Mouse (Mus musculus) limb, embryonic 11.5 days (tissue): ENCODE data around the gene Tra2b. TPM values are rescaled to one million over a fixed set of nuclear protein-coding genes. Genes with fewer than 3 reads are reported as not detected.
"Not testable (repeated sequence)": the region's sequence is repeated elsewhere in the genome, so short reads cannot be mapped to it uniquely, and the experiment has no call there.

ENCODE experiments used
- ATAC-seq: fragments of 200-750 bp; cut with Nextera tagmentation; 2 replicates; pipeline ENCODE4 v1.8.0; 2017; ENCODE audit warnings: low read depth; ENCODE audit not compliant: insufficient number of reproducible peaks, low FRiP score, low TSS enrichment
- DNase-seq: peaks from one replicate; pipeline ENCODE4 v3.0.0-alpha.2; 2015; ENCODE audit warnings: low spot score
- H3K27ac ChIP-seq: fragments of 300-500 bp; sonication (generic); replicated peaks from 2 replicates; pipeline ENCODE4 v1.5.1; 2014; ENCODE audit warnings: low read depth, mild to moderate bottlenecking, low read length
- H3K27me3 ChIP-seq: fragments of 300-500 bp; sonication (generic); 2 replicates; pipeline ENCODE4 v1.6.1; 2014; ENCODE audit warnings: mild to moderate bottlenecking, low read length, mixed read lengths; ENCODE audit not compliant: control insufficient read depth, insufficient read depth
- H3K36me3 ChIP-seq: fragments of 300-500 bp; sonication (generic); 2 replicates; pipeline ENCODE4 v1.6.1; 2014; ENCODE audit warnings: mild to moderate bottlenecking, low read length, moderate library complexity, mixed read lengths; ENCODE audit not compliant: control insufficient read depth, insufficient read depth
- H3K4me1 ChIP-seq: fragments of 300-500 bp; sonication (generic); 2 replicates; pipeline ENCODE4 v1.6.1; 2014; ENCODE audit warnings: low read length, mixed read lengths; ENCODE audit not compliant: control insufficient read depth, insufficient read depth
- H3K4me2 ChIP-seq: fragments of 300-500 bp; sonication (generic); 2 replicates; pipeline ENCODE4 v1.6.1; 2014; ENCODE audit warnings: low read depth, mild to moderate bottlenecking, moderate library complexity; ENCODE audit not compliant: severe bottlenecking
- H3K4me3 ChIP-seq: fragments of 300-500 bp; sonication (generic); 2 replicates; pipeline ENCODE4 v1.5.1; 2014; ENCODE audit warnings: low read depth, low read length
- H3K9ac ChIP-seq: fragments of 300-500 bp; sonication (generic); 2 replicates; pipeline ENCODE4 v1.6.1; 2014; ENCODE audit warnings: mild to moderate bottlenecking, low read length
- H3K9me3 ChIP-seq: fragments of 300-500 bp; sonication (generic); 2 replicates; pipeline ENCODE4 v1.6.1; 2016; ENCODE audit warnings: low read length; ENCODE audit not compliant: control insufficient read depth
- WGBS: fragments of 180-500 bp; shearing (Covaris S2); extraction: QIAGEN DNeasy Blood & Tissue Kit; methylation state at CpG from one replicate; pipeline ENCODE4 v1.1.7; 2014; 5-methylcytosine and 5-hydroxymethylcytosine counted together
- polyA plus RNA-seq: library from polyadenylated mRNA; unstranded; fragments of >200 nt; fragmentation: Nextera tagmentation; extraction: Ambion mirVana; gene quantifications from 2 replicates; pipeline ENCODE4 v1.2.1, GENCODE M21; 2014

The Tra2b gene
- polyA plus RNA-seq = 481 and 509 TPM in 2 replicates

DNA sequence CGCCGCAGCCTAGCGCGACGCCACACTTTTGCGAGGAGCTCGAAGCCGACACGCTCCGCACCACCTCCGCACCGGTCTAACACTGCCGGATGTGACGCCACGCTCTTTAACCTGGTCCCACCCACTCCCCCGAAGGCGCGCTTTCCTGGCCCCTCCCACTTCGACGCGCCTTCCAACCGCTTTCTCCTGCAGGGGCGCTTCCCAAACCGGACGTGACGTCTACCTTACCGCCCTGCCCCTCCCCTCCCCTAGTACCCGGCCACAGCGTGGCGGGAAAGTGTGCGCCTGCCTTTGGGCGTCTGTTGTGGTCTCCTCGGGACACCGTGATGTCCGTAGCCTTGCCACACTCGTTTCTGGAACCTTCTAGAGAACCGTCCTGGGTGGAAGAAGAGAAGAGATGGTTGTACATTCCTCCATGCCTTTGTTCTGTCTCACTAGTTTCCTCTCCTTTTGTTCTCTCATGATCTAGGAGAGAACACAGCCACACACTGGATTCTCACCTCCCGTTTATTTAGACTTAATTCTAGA, at the start of gene Tra2b:
Gene Tra2b, minus strand, starts transcription at position 157 of the 528 bp plus-strand sequence.
- Histone ChIP-seq H3K4me1 (0 out of 2 replicates have a peak, but pooled peaks cover 8% of the 10 kb centered on the region), H3K36me3 (no peaks in the 10 kb centered on the region), H3K9ac (peak within 1 kb of the TSS; percentile 97), H3K9me3 (no peaks in the 10 kb centered on the region), H3K4me3 (peak within 1 kb of the TSS; percentile 99), H3K27me3 (no peaks in the 10 kb centered on the region), H3K27ac (peak within 1 kb of the TSS; percentile 95), H3K4me2 (peak within 1 kb of the TSS; percentile 50)
- WGBS = under 1% methylated on average over 37 of the region's 38 CpGs
- peak; percentile 99 for ATAC-seq
- peak; percentile 99 for DNase-seq

GRCm38 (mm10) chr16:22310649-22311048, 44.8 kb upstream of the Tra2b start:
- Histone ChIP-seq H3K4me3 (no peak overlapping the region), H3K9ac (no peak overlapping the region), H3K9me3 (no peaks in the 10 kb centered on the region), H3K4me1 (no peaks in the 10 kb centered on the region), H3K27ac (no peak overlapping the region), H3K36me3 (no peaks in the 10 kb centered on the region), H3K27me3 (no peaks in the 10 kb centered on the region), H3K4me2 (no peak overlapping the region)
- peak; percentile 57 for DNase-seq
- ATAC-seq = no peak
- 25% methylated on average over 1 of the region's 1 CpGs for WGBS

DNA sequence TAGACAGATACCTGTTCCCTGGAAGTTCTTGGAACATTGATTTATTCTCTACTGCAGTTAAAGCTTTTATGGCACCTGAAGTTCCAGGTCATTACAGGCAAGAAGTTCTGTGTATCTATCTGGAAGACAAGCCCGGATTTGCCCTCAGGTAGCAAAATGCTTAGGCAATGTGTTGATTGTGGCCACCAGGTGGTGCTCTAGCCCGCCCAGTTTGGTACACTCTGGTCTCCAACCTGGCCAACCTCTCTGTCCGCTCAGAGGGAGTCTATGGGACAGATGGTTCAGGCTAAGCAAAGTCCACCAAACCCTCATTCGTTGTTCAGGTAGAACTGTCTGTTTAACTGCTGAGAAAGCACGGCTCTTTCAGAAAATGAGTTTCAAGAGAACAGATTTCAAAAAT, 36.8 kb upstream of the Tra2b start:
- no peaks in the 10 kb centered on the region for H3K27me3 ChIP-seq
- ATAC-seq (no peak), DNase-seq (peak; percentile 81)
- no peak overlapping the region for H3K4me3 ChIP-seq
- H3K4me1 ChIP-seq = no peaks in the 10 kb centered on the region
- H3K4me2 ChIP-seq = no peak overlapping the region
- WGBS = 45% methylated on average over 5 of the region's 5 CpGs
- H3K36me3 ChIP-seq = no peaks in the 10 kb centered on the region
- H3K27ac ChIP-seq = no peak overlapping the region
- H3K9me3 ChIP-seq = no peaks in the 10 kb centered on the region
- H3K9ac ChIP-seq = no peak overlapping the region

- Histone ChIP-seq H3K9ac (no peak overlapping the region), H3K27ac (no peak overlapping the region), H3K9me3 (no peaks in the 10 kb centered on the region), H3K36me3 (no peaks in the 10 kb centered on the region), H3K27me3 (no peaks in the 10 kb centered on the region), H3K4me2 (no peak overlapping the region), H3K4me1 (no peaks in the 10 kb centered on the region), H3K4me3 (no peak overlapping the region)
- ATAC-seq (no peak), DNase-seq (no peak)
- WGBS = 73% methylated on average over 3 of the region's 3 CpGs
These were observed 35.6 kb upstream of the Tra2b start for GRCm38 (mm10) chr16:22301378-22301777.

- Histone ChIP-seq H3K9me3 (no peaks in the 10 kb centered on the region), H3K36me3 (no peaks in the 10 kb centered on the region), H3K4me3 (no peak overlapping the region), H3K9ac (no peak overlapping the region), H3K4me2 (no peak overlapping the region), H3K27ac (no peak overlapping the region), H3K4me1 (no peaks in the 10 kb centered on the region), H3K27me3 (no peaks in the 10 kb centered on the region)
- ATAC-seq = no peak
- no peak for DNase-seq
- WGBS = 74% methylated on average over 6 of the region's 6 CpGs
These were observed 31.1 kb upstream of the Tra2b start for GRCm38 (mm10) chr16:22296901-22297300.

- WGBS = 94% methylated on average over 14 of the region's 14 CpGs
- not testable (repeated sequence) for DNase-seq
These were observed 29.0 kb upstream of the Tra2b start for GRCm38 (mm10) chr16:22294812-22295211.

GRCm38 (mm10) chr16:22293600-22293999, 27.8 kb upstream of the Tra2b start:
- no peak for ATAC-seq
- 56% methylated on average over 2 of the region's 2 CpGs for WGBS
- Histone ChIP-seq H3K9me3 (no peaks in the 10 kb centered on the region), H3K4me2 (no peak overlapping the region), H3K27me3 (no peaks in the 10 kb centered on the region), H3K36me3 (no peaks in the 10 kb centered on the region), H3K4me1 (no peaks in the 10 kb centered on the region), H3K4me3 (no peak overlapping the region), H3K9ac (no peak overlapping the region), H3K27ac (no peak overlapping the region)
- no peak for DNase-seq

More at GRCm38 (mm10) chr16:22294812-22295211, 29.0 kb upstream of the Tra2b start:
- not testable (repeated sequence) for H3K27me3 ChIP-seq, H3K36me3 ChIP-seq, H3K9ac ChIP-seq, H3K9me3 ChIP-seq, H3K4me3 ChIP-seq, ATAC-seq, H3K27ac ChIP-seq, H3K4me2 ChIP-seq, H3K4me1 ChIP-seq

DNA sequence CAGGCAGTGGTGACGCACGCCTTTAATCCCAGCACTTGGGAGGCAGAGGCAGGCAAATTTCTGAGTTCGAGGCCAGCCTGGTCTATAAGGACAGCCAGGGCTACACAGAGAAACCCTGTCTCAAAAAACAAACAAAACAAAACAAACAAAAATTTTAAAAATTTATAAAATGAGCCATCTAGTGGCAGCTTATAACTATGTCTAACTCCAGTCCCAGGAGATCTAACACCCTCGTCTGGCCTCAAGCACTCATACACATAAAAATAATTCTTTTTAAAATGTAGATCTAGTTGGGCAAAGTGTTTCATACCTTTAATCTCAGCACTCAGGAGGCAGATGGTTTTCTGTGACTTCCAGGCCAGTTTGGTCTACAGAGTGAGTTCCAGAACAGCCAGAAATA, 26.6 kb upstream of the Tra2b start:
- Histone ChIP-seq H3K27me3 (no peaks in the 10 kb centered on the region), H3K9me3 (no peaks in the 10 kb centered on the region), H3K36me3 (no peaks in the 10 kb centered on the region), H3K4me3 (no peak overlapping the region), H3K27ac (no peak overlapping the region), H3K9ac (no peak overlapping the region), H3K4me1 (no peaks in the 10 kb centered on the region), H3K4me2 (no peak overlapping the region)
- ATAC-seq = no peak
- 84% methylated on average over 4 of the region's 4 CpGs for whole genome bisulfite sequencing
- DNase-seq = no peak

DNA sequence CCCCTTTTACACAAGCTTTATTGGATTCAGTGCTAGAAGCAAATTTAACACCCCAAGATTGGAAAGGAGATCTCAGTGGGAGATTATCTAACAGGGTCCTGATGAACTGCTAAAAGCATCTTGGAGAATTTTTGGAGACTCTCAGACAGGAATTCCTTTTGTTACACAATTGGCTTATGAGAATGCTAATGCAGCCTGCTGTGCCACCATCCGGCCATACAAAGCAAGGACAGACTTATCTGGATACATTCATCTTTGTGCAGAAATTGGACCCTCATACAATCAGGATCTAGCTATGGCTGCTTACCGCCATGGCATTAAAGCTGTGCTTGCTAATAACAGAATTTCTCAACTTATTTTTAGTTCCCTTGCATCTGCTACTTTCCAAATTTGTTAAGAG, 23.8 kb upstream of the Tra2b start:
- no peak overlapping the region for H3K9ac ChIP-seq
- no peak overlapping the region for H3K27ac ChIP-seq
- H3K4me3 ChIP-seq = no peak overlapping the region
- H3K27me3 ChIP-seq = no peaks in the 10 kb centered on the region
- DNase-seq = no peak
- 75% methylated on average over 2 of the region's 2 CpGs for WGBS
- no peak overlapping the region for H3K4me2 ChIP-seq
- H3K36me3 ChIP-seq = no peaks in the 10 kb centered on the region
- H3K4me1 ChIP-seq = no peaks in the 10 kb centered on the region
- no peaks in the 10 kb centered on the region for H3K9me3 ChIP-seq
- no peak for ATAC-seq
